Mouse (Mus musculus): ENCODE measurements at regions not wholly inside any gene's neighbourhood (a gene's known extent, or its start where the extent isn't known, plus 50 kb on each side); places are given as distances from the start of the nearest gene placed in this dataset.

- no peak for DNase-seq
Observed at GRCm38 (mm10) chr3:147283724-147284123, 431.6 kb downstream of the Ttll7 start.

GRCm38 (mm10) chr3:147284357-147284756 lies 432.2 kb downstream of the Ttll7 start:
- no peak for DNase-seq

- no peak for DNase-seq
Observed at GRCm38 (mm10) chr3:147285496-147285895, 433.3 kb downstream of the Ttll7 start.

- no peak for DNase-seq
Observed at GRCm38 (mm10) chr3:147287503-147287902, 435.3 kb downstream of the Ttll7 start.

- no peak for DNase-seq
Observed at GRCm38 (mm10) chr3:147291696-147292327, 439.6 kb downstream of the Ttll7 start.

- DNase-seq = no peak
Observed at GRCm38 (mm10) chr3:147298065-147298464, 445.9 kb downstream of the Ttll7 start.

- no peak for DNase-seq
Observed at GRCm38 (mm10) chr3:147325522-147325921, 473.4 kb downstream of the Ttll7 start.

GRCm38 (mm10) chr3:147334301-147334700 lies 482.1 kb downstream of the Ttll7 start:
- DNase-seq = no peak

- no peak for DNase-seq
Observed at GRCm38 (mm10) chr3:147335286-147335685, 483.1 kb downstream of the Ttll7 start.

GRCm38 (mm10) chr3:147339427-147339826 lies 487.3 kb downstream of the Ttll7 start:
- no peak for DNase-seq

GRCm38 (mm10) chr3:147347278-147348039 lies 495.3 kb downstream of the Ttll7 start:
- DNase-seq = no peak

- DNase-seq = no peak
Observed at GRCm38 (mm10) chr3:147387077-147387476, 534.9 kb downstream of the Ttll7 start.

GRCm38 (mm10) chr3:147398298-147398697 lies 546.1 kb downstream of the Ttll7 start:
- DNase-seq = no peak

- DNase-seq = no peak
Observed at GRCm38 (mm10) chr3:147412274-147412673, 560.1 kb downstream of the Ttll7 start.

GRCm38 (mm10) chr3:147416926-147417325 lies 564.8 kb downstream of the Ttll7 start:
- no peak for DNase-seq

GRCm38 (mm10) chr3:147419129-147419528 lies 567.0 kb downstream of the Ttll7 start:
- DNase-seq = no peak

GRCm38 (mm10) chr3:147422196-147422595 lies 570.0 kb downstream of the Ttll7 start:
- no peak for DNase-seq

GRCm38 (mm10) chr3:147423895-147424575 lies 571.9 kb downstream of the Ttll7 start:
- no peak for DNase-seq

GRCm38 (mm10) chr3:147428837-147429236 lies 576.7 kb downstream of the Ttll7 start:
- no peak for DNase-seq

- DNase-seq = no peak
Observed at GRCm38 (mm10) chr3:147442925-147443690, 590.9 kb downstream of the Ttll7 start.

GRCm38 (mm10) chr3:147443691-147443960 lies 591.5 kb downstream of the Ttll7 start:
- no peak for DNase-seq

- no peak for DNase-seq
Observed at GRCm38 (mm10) chr3:147444005-147444763, 592.0 kb downstream of the Ttll7 start.

Measured in right cerebral cortex, postnatal 25 days (tissue).